Mouse (Mus musculus) lung, adult 2 months (tissue): Measurements from ENCODE around the gene Itfg2.

Experiments
- CTCF ChIP-seq: fragments of 200-500 bp; IDR thresholded peaks from 2 replicates; pipeline ENCODE4 v1.5.1; 2011; ENCODE audit warnings: mild to moderate bottlenecking, low read length, control low read depth; ENCODE audit not compliant: insufficient read depth
- POLR2A ChIP-seq: fragments of 200-500 bp; IDR thresholded peaks from 2 replicates; pipeline ENCODE4 v1.6.1; 2011; ENCODE audit warnings: low read depth, mild to moderate bottlenecking, control low read depth, low read length, borderline replicate concordance; ENCODE audit errors: extremely low read depth

- TF ChIP-seq POLR2A (no peak), CTCF (no peak)
Observed at GRCm38 (mm10) chr6:128397574-128398261, 27.0 kb downstream of the Itfg2 start.
